Mouse (Mus musculus): ENCODE results near the gene Prkar2a. TPM values are rescaled to one million over a fixed set of nuclear protein-coding genes. Genes with fewer than 3 reads are reported as not detected.
A peak's percentile ranks its signal among the peaks of the same experiment; 100 is the strongest.

Prkar2a gene
- total RNA-seq, 1 experiment from 2014 or later = 13.1 TPM

GRCm38 (mm10) chr9:108690914-108691313 lies 1.8 kb downstream of the Prkar2a start:
- ATAC-seq (replicated peaks; ENCODE audit: insufficient number of reproducible peaks, low FRiP score, low TSS enrichment, poor library complexity, severe bottlenecking) = no peak

DNA sequence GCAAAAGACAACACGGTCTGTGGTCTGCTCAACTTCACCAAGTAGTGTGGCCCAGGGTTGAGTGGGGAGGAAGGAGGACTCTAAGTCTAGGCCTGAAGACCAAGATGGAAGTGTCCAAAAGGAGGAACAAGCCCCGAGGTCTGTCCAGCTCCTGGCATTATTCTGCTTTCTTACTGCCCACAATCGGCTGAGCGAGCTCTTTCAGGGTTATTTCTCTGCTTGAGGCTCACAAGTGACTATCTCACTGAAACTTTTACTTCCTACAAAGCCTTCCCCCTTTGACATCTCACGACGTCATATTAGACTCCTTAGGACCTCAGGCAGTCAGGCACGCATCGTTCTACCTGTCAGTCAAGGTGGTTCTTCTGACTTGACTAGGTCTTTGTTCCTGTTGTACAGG lies 2.3 kb downstream of the Prkar2a start:
- ATAC-seq (replicated peaks; ENCODE audit: insufficient number of reproducible peaks, low FRiP score, low TSS enrichment, poor library complexity, severe bottlenecking) = peak; percentile 61

DNA sequence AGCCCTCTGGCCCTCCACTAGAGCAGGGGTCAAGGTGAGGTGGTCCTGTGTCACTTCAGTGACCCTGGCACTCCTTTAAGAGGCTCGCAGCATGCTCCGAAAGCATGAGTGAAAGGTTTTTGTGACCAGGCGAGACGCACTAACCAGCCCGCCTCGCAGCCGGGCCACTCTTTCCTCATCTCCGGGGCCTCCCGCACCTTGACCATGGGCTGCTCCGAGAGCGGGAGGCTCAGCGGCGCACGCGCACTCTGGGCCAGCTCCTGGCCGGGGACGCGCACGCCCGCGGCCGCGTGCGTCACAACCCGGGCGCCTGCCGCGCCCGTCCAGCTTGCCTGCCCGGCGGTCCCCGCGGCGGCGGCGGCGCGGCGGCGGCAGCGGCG lies 2.7 kb downstream of the Prkar2a start:
- peak; percentile 67 for ATAC-seq (replicated peaks; ENCODE audit: insufficient number of reproducible peaks, low FRiP score, low TSS enrichment, poor library complexity, severe bottlenecking)

- peak; percentile 30; the same call in 1 of the 2 replicates for ATAC-seq (replicated peaks; ENCODE audit: insufficient number of reproducible peaks, low FRiP score, low TSS enrichment, poor library complexity, severe bottlenecking)
Observed at GRCm38 (mm10) chr9:108692226-108693041, 3.3 kb downstream of the Prkar2a start.

- ATAC-seq (replicated peaks; ENCODE audit: insufficient number of reproducible peaks, low FRiP score, low TSS enrichment, poor library complexity, severe bottlenecking) = no peak
Observed at GRCm38 (mm10) chr9:108693946-108694345, 4.8 kb downstream of the Prkar2a start.

- ATAC-seq (replicated peaks; ENCODE audit: insufficient number of reproducible peaks, low FRiP score, low TSS enrichment, poor library complexity, severe bottlenecking) = no peak
Observed at GRCm38 (mm10) chr9:108694533-108694932, 5.4 kb downstream of the Prkar2a start.

DNA sequence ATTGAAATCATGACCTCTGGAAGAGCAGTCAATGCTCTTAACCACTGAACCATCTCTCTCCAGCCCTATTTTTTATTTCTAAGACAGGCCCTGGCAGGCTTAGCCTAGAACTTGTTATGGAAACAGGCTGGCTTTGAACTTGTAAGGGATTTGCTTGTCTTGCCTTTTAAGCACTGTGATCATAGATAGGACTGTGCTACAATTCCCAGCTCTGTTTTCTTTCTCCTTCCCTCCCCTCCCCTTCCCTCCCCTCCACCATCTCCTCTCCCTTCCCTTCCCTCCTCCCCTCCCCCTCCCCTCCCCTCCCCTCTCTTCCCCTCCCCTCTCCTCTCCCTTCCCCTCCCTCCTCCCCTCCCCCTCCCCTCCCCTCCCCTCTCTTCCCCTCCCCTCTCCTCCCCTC lies 13.4 kb downstream of the Prkar2a start:
- no peak for ATAC-seq (replicated peaks; ENCODE audit: insufficient number of reproducible peaks, low FRiP score, low TSS enrichment, poor library complexity, severe bottlenecking)

- ATAC-seq (replicated peaks; ENCODE audit: insufficient number of reproducible peaks, low FRiP score, low TSS enrichment, poor library complexity, severe bottlenecking) = no peak
Observed at GRCm38 (mm10) chr9:108703373-108704110, 14.4 kb downstream of the Prkar2a start.

DNA sequence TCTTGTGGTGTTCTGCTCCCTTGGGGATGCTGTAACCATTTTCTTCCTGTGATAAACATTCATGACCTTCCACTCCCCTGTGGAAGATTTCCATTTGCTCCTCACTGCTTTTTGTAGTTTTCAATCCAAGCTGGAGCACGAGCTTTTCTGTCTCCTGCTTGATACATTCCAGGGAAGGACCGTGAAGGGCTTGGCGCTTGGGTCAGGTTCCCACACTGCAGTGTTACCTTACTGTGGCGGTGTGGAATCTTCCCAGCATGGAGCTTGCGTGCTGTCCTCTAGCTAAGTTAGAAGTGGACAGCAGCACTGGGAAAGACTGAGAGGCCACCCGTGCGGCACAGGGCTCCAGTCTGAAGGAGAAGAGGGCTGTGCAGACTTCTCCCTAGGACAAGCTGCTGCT lies 15.5 kb downstream of the Prkar2a start:
- ATAC-seq (replicated peaks; ENCODE audit: insufficient number of reproducible peaks, low FRiP score, low TSS enrichment, poor library complexity, severe bottlenecking) = no peak

- no peak for ATAC-seq (replicated peaks; ENCODE audit: insufficient number of reproducible peaks, low FRiP score, low TSS enrichment, poor library complexity, severe bottlenecking)
Observed at GRCm38 (mm10) chr9:108707212-108707611, 18.1 kb downstream of the Prkar2a start.

- ATAC-seq (replicated peaks; ENCODE audit: insufficient number of reproducible peaks, low FRiP score, low TSS enrichment, poor library complexity, severe bottlenecking) = no peak
Observed at GRCm38 (mm10) chr9:108708833-108709232, 19.7 kb downstream of the Prkar2a start.

GRCm38 (mm10) chr9:108710767-108711166 lies 21.7 kb downstream of the Prkar2a start:
- peak; percentile 63; the same call in 1 of the 2 replicates for ATAC-seq (replicated peaks; ENCODE audit: insufficient number of reproducible peaks, low FRiP score, low TSS enrichment, poor library complexity, severe bottlenecking)

GRCm38 (mm10) chr9:108716199-108716598 lies 27.1 kb downstream of the Prkar2a start:
- ATAC-seq (replicated peaks; ENCODE audit: insufficient number of reproducible peaks, low FRiP score, low TSS enrichment, poor library complexity, severe bottlenecking) = peak; percentile 94

GRCm38 (mm10) chr9:108723751-108724150 lies 34.6 kb downstream of the Prkar2a start:
- no peak for ATAC-seq (replicated peaks; ENCODE audit: insufficient number of reproducible peaks, low FRiP score, low TSS enrichment, poor library complexity, severe bottlenecking)

- no peak for ATAC-seq (replicated peaks; ENCODE audit: insufficient number of reproducible peaks, low FRiP score, low TSS enrichment, poor library complexity, severe bottlenecking)
Observed at GRCm38 (mm10) chr9:108726116-108726515, 37.0 kb downstream of the Prkar2a start.

DNA sequence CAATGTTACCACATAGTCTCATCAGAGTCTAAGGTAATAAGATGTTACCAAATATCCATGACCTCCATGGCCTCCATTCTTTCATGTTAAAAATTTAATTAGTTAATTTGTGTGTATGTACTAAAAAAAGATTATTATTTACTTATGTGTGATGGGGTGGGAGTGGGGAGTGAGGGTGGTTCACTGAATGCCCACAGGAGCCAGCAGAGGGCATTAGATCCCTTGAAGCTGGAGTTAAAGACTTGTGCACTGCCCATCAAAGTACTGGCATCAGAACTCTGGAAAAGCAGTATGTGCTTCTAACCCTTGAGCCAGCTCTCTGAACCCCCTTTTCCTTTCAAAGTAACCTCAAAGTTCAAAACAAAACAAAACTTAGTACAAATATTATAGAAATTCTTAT lies 39.9 kb downstream of the Prkar2a start:
- ATAC-seq (replicated peaks; ENCODE audit: insufficient number of reproducible peaks, low FRiP score, low TSS enrichment, poor library complexity, severe bottlenecking) = no peak

DNA sequence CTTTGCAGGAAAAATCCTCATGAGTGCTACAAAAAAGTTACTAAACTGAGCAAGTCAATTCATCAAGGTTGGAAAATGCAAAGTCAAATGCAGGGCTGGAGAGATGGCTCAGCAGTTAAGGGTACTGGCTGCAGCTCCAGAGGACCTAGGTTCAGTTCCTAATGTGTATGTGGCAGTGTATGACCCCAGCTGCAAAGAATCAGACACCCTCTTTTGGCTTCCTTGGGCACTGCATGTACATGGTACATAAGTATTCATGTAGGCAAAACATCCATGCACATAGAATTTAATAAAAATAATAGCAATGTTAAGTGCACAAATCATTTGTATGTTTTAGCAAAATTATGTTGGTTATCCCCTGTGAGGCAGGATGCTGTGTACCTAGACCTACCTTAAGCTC lies 43.3 kb downstream of the Prkar2a start:
- ATAC-seq (replicated peaks; ENCODE audit: insufficient number of reproducible peaks, low FRiP score, low TSS enrichment, poor library complexity, severe bottlenecking) = no peak

DNA sequence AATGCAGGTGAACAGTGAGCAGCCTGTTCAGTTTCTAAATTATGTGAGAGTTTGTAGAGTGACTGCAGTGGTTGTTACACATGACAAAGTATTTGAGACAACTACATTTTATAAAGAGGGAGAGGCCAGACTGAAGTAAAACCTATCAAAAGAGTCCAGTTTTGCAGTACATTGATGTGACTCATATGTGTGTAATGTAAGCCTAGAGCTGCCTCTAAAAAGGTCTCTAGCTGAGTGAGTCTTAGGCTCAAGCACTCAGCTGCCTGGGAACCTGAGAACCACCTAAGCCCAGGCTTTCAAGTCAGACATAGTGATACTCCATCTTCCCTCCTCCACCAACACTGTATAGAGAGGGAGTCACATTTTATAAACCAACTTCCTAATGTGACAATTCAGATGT lies 45.5 kb downstream of the Prkar2a start:
- ATAC-seq (replicated peaks; ENCODE audit: insufficient number of reproducible peaks, low FRiP score, low TSS enrichment, poor library complexity, severe bottlenecking) = no peak

DNA sequence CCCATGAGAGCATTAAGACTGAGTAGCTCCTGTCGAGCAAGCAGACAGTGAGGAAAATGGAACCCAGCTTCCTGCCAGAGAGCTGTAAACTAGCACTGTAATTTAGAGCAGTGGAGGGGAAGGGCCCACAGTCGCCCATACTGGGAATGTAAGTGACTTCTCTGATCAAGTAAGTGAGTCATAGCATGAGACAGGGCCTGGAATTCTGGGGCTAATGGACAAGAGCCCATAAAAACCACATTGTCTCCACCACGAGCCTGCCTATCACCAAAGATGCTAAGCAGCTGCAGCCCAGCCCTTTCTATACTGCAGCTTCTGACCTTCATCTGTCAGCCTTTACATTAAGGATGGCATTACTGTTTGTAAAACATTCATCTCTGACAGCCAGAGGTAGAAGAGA lies 50.1 kb downstream of the Prkar2a start:
- no peak for ATAC-seq (replicated peaks; ENCODE audit: insufficient number of reproducible peaks, low FRiP score, low TSS enrichment, poor library complexity, severe bottlenecking)

DNA sequence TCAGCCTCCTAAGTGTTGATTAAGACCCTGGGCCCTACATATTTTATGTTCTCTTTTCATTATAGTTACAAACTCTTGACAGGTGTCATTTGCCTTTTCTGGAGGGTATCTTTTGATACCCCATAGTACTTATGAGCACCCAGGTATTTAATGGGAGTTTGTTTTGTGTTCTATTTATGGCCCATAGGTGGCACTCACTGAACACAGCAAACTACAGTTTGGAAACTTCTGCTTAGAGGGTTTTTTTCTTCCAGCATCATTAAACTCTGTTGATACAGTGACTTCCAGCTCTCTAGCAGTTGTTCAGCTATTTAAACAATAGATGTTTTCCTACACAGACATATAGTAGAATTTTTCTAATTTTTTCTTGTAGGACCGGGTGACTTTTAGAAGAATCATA lies 50.9 kb downstream of the Prkar2a start:
- no peak for ATAC-seq (replicated peaks; ENCODE audit: insufficient number of reproducible peaks, low FRiP score, low TSS enrichment, poor library complexity, severe bottlenecking)
